Mouse (Mus musculus): ENCODE data around the gene Tsnax. TPM values are rescaled to one million over a fixed set of nuclear protein-coding genes. Genes with fewer than 3 reads are reported as not detected.

Tsnax gene
- polyA plus RNA-seq, 1 experiment from 2014 or later, result 128 TPM

DNA sequence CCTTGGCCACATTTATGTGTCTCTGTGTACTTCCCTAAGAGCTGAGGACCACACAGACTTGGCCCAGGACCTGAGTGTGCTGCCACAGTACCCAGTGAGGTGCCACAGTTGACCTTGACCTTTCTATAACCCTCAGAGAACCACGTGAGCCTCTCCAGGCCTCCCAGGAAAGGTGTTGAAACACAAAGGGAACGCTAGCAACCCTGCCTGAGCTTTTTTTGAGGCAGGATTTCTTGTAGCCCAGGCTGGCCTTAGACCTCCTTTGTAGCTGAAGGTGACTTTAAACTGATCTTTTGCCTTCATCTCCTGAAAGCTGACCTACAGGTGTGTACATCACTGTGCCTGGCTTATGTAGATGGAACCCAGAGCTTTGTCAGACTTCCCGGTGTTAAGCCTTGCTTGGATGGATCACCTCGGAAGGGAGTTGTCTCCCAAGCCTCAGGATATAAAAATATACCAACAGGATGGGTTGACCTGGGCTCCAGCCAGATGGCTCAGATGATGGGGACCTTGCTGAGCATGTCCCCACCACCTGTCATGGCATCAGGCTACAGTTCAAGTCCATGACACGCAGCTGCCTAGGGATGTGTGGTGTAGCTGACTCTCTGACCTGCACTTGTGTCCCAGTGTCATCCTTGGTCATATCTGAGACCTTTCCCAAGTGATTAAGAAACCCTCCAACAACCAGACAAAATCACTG, 36.4 kb downstream of the Tsnax start:
- Histone ChIP-seq H3K4me1 (peaks cover 11% of the 10 kb centered on the region), H3K27me3 (peaks cover 22% of the 10 kb centered on the region), H3K9ac (no peak overlapping the region), H3K4me2 (no peak overlapping the region), H3K27ac (no peak overlapping the region), H3K36me3 (ENCODE audit: poor library complexity, severe bottlenecking) (no peaks in the 10 kb centered on the region), H3K4me3 (no peak overlapping the region), H3K9me3 (replicated peaks) (no peaks in the 10 kb centered on the region)
- ATAC-seq, result no peak
- WGBS, result 63% methylated on average over 5 of the region's 5 CpGs

DNA sequence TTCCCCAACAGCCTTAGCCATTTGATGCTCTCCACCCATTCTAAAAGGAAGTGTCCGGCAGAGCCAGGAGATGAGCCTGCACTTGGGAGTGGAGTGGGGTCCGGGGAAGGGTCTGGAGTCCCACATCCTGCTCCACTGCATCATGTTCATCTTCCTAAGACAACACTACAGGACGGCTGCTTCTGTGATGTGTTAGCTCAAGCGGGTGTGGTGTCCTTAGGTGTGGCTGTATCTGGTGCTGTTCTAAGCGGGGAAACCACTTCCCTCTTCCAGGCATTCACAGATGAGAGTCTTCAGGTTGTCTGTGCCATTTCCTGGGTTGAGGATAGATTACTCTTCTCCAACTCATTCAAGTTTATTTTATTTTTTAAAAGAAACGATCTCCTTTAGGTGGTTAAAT, 37.0 kb downstream of the Tsnax start:
- Histone ChIP-seq H3K9ac (no peak overlapping the region), H3K27ac (no peak overlapping the region), H3K4me3 (no peak overlapping the region), H3K27me3 (peaks cover 28% of the 10 kb centered on the region), H3K9me3 (replicated peaks) (no peaks in the 10 kb centered on the region), H3K4me2 (no peak overlapping the region), H3K4me1 (peaks cover 15% of the 10 kb centered on the region), H3K36me3 (ENCODE audit: poor library complexity, severe bottlenecking) (no peaks in the 10 kb centered on the region)
- 89% methylated on average over 6 of the region's 6 CpGs for WGBS
- no peak for ATAC-seq

DNA sequence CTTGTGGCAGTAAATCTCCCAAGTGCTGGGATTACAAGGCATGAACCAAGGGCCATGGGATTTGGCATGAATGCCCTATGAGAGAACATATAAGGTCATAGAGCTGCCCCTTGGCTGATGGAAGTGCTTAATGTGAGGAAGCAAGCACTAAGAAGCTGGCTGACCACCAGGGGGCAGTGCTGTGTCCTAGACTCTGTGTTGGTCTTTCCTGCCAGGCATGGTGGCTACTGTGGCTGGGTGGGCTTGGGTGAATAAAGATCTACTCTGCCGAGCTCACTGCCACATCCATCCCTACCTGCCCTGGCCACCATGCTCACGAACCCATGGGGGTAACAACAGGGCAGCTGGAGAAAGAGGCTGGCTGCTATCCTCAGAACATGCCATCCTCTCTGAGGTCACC, 39.2 kb downstream of the Tsnax start:
- Histone ChIP-seq H3K4me3 (no peak overlapping the region), H3K9ac (no peak overlapping the region), H3K9me3 (replicated peaks) (no peaks in the 10 kb centered on the region), H3K4me2 (no peak overlapping the region), H3K4me1 (peaks cover 15% of the 10 kb centered on the region), H3K27me3 (peaks cover 39% of the 10 kb centered on the region), H3K27ac (no peak overlapping the region), H3K36me3 (ENCODE audit: poor library complexity, severe bottlenecking) (no peaks in the 10 kb centered on the region)
- 34% methylated on average over 2 of the region's 2 CpGs for WGBS
- ATAC-seq, result no peak

DNA sequence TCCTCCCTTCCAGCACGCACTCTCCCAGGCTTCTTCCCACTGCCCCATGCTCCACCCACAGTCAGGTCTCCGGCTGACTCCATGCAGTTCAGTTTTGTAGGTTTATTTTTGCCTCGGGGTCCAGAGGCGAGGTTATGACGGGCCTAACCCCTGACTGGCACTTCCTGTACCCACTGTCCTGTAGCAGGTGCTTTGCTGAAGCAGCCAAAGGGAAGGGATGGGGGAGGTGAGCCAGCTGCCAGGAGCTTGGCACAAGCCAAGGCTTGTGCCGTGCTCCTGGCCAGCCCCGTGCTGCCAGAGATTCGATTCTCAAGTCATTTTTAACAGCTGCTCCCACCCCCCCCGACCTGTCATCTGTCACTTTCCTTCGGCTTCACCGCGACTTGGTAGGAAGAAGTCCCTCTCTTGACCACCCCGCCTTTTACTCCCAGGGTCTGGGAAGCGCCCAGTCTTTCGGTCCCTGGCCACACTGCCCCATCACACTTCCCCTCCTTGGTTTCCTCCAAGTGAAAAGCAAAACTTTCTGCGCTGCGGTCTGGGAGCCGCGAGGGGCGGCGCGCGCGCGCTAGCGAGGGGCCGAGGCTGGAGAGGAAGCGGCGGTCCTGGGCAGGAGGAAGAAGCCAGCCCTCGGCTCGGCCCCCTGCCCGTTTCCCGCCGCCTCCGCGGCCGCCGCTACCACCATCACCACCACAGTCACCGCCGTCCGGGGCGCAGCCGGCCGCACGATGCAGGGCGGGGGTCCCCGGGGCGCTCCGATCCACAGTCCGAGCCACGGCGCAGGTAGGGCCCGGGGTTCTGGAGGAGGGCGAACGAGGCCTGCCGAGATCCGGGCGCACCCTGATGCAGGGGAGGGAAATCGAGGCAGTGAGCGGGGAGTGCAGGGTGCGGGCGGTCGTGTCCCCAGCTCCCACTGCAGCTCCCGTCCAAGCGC, 41.0 kb downstream of the Tsnax start, which contains the start of gene Disc1:
Disc1 (plus strand) TSS at position 691 of the 931 bp plus-strand sequence.
- Histone ChIP-seq H3K4me3 (peak within 1 kb of the TSS; percentile 53), H3K9me3 (replicated peaks) (no peaks in the 10 kb centered on the region), H3K4me2 (peak within 1 kb of the TSS; percentile 90), H3K36me3 (ENCODE audit: poor library complexity, severe bottlenecking) (no peaks in the 10 kb centered on the region), H3K9ac (peak within 1 kb of the TSS; percentile 68), H3K4me1 (peaks cover 15% of the 10 kb centered on the region), H3K27ac (no peak within 1 kb of the TSS), H3K27me3 (peaks cover 39% of the 10 kb centered on the region)
- ATAC-seq, result 0 out of 2 replicates have a peak, but pooled peaks have one; percentile 19
- 3% methylated on average over 53 of the region's 65 CpGs for WGBS

DNA sequence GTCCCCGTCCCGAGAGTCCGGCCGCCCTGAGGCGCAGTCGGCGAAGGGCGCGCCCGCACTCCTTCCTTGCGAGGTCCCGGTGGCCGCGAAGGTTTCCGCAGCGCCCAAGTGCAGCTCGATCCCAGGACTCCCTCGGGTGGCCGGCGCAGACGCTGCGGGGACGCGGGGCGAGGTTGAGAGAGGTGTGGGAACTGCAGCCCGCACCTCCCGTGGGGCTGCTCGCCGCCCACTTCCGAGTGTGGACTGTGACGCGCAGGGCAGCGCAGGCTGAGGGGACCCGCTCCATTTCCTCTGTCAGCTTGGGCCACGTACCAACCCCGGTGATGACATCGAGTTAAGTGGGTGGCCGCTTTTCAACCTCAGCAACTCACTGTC, 41.6 kb downstream of the Tsnax start:
- Histone ChIP-seq H3K9ac (peak overlapping the region; percentile 68), H3K27ac (no peak overlapping the region), H3K27me3 (peaks cover 39% of the 10 kb centered on the region), H3K36me3 (ENCODE audit: poor library complexity, severe bottlenecking) (no peaks in the 10 kb centered on the region), H3K4me1 (peaks cover 15% of the 10 kb centered on the region), H3K4me3 (peak overlapping the region; percentile 53), H3K4me2 (peak overlapping the region; percentile 90), H3K9me3 (replicated peaks) (no peaks in the 10 kb centered on the region)
- 0% methylated on average over 36 of the region's 38 CpGs for WGBS
- no peak for ATAC-seq

DNA sequence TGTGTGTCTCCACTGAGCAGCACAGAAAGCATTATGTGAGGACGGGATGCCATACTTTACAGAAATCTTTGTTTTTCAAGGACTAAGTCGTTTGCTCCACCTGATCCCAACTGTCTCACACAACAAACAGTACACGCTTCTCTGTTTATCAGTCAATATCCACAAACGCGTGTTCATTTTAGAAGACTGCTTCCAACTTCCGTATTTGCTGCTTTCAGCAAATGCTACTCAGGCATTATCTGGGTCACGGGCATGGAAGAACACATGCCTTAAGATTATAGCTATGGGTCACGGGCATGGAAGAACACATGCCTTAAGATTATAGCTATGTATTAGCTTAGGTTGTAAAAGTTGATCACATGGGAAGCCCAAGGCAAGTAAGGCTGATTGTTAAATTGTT, 48.1 kb downstream of the Tsnax start:
- no peak overlapping the region for H3K4me3 ChIP-seq
- WGBS, result 89% methylated on average over 8 of the region's 8 CpGs
- H3K4me2 ChIP-seq, result no peak overlapping the region
- no peaks in the 10 kb centered on the region for H3K36me3 ChIP-seq (ENCODE audit: poor library complexity, severe bottlenecking)
- no peaks in the 10 kb centered on the region for H3K4me1 ChIP-seq
- H3K27me3 ChIP-seq, result peaks cover under 1% of the 10 kb centered on the region
- H3K27ac ChIP-seq, result no peak overlapping the region
- ATAC-seq, result no peak
- no peak overlapping the region for H3K9ac ChIP-seq
- no peaks in the 10 kb centered on the region for H3K9me3 ChIP-seq (replicated peaks)

DNA sequence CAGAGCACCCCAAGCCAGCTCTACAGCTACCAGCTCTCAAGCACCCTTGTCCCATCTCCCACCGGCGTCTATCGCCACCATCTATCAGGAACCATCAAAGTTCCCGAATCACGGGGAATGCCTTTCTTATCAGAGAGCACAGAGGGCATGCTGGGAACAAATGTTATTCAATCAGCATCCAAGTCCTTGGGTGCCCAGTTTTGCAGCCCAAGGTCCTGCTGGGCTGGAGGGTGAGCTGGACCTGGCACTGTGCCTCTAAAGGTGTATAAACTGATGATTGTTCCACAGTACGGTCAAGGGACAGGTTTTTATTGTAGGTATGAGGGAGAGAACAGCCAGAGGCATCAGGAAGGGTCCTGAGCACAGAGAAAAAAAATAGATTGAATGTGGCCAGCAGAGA, 52.8 kb downstream of the Tsnax start:
- Histone ChIP-seq H3K27me3 (no peaks in the 10 kb centered on the region), H3K4me2 (no peak overlapping the region), H3K9me3 (replicated peaks) (no peaks in the 10 kb centered on the region), H3K27ac (no peak overlapping the region), H3K9ac (no peak overlapping the region), H3K36me3 (ENCODE audit: poor library complexity, severe bottlenecking) (no peaks in the 10 kb centered on the region), H3K4me3 (no peak overlapping the region), H3K4me1 (peaks cover 3% of the 10 kb centered on the region; the same call in 1 of the 2 replicates)
- WGBS, result 91% methylated on average over 6 of the region's 6 CpGs
- no peak for ATAC-seq

DNA sequence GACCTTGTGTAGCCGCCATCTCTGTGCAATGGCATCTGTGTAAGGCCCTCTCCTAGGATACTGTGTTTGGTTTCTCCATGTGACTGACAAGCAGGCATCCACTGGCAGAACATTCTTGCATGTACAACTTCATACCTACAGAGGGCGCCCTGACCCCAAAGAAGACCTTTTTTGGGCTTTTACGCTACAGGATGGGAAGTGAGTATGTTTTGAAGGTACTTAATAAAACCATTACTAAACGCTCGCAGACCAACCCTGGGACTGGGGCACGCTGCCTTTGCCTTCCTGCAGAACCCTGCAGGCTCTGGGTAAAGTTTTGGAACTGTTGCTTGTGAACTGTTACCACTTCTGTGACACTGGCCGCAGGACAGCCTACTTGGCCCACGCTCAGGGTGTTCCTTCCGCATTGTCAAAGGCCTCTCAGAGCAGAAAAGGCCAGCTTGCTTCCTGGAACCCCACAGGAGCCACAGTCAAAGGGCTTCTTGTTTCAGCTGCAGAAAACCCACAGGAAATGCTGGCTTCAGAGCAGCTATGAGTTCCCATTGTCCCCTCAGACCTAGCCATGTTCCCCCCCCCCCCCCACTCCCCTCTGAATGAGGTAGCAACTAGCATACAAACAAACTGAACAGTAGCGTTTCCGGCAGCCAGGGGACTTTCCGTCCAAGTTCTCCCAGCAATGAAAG, 54.3 kb downstream of the Tsnax start:
- no peaks in the 10 kb centered on the region for H3K36me3 ChIP-seq (ENCODE audit: poor library complexity, severe bottlenecking)
- WGBS, result 39% methylated on average over 12 of the region's 12 CpGs
- no peak overlapping the region for H3K4me2 ChIP-seq
- ATAC-seq, result peak; percentile 45; the same call in 1 of the 2 replicates
- no peak overlapping the region for H3K4me3 ChIP-seq
- no peak overlapping the region for H3K9ac ChIP-seq
- H3K27ac ChIP-seq, result peak overlapping the region; percentile 35; the same call in 1 of the 2 replicates
- peaks cover 3% of the 10 kb centered on the region; the same call in 1 of the 2 replicates for H3K4me1 ChIP-seq
- no peaks in the 10 kb centered on the region for H3K27me3 ChIP-seq
- H3K9me3 ChIP-seq (replicated peaks), result no peaks in the 10 kb centered on the region

DNA sequence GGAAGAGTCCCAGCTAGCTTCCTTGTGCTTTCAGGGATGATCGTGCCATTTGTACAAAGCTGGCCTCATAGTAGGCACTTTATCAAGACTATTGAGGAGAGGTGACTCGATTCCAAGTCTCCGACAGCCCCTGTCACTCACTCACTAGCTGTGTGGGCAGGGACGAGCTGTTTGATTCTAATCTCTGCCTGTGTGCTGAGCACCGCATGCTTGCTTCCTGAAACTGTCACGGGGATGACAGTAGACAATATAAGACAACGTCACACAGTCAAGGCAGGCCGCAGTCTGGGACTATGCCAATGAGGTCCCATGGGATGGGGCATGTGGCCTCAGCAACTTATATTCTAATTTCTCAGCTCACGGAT, 54.8 kb downstream of the Tsnax start:
- no peak overlapping the region for H3K9ac ChIP-seq
- H3K9me3 ChIP-seq (replicated peaks), result no peaks in the 10 kb centered on the region
- H3K36me3 ChIP-seq (ENCODE audit: poor library complexity, severe bottlenecking), result no peaks in the 10 kb centered on the region
- no peaks in the 10 kb centered on the region for H3K27me3 ChIP-seq
- H3K27ac ChIP-seq, result no peak overlapping the region
- no peak for ATAC-seq
- H3K4me1 ChIP-seq, result peaks cover 3% of the 10 kb centered on the region; the same call in 1 of the 2 replicates
- H3K4me2 ChIP-seq, result no peak overlapping the region
- WGBS, result 82% methylated on average over 9 of the region's 9 CpGs
- H3K4me3 ChIP-seq, result no peak overlapping the region

DNA sequence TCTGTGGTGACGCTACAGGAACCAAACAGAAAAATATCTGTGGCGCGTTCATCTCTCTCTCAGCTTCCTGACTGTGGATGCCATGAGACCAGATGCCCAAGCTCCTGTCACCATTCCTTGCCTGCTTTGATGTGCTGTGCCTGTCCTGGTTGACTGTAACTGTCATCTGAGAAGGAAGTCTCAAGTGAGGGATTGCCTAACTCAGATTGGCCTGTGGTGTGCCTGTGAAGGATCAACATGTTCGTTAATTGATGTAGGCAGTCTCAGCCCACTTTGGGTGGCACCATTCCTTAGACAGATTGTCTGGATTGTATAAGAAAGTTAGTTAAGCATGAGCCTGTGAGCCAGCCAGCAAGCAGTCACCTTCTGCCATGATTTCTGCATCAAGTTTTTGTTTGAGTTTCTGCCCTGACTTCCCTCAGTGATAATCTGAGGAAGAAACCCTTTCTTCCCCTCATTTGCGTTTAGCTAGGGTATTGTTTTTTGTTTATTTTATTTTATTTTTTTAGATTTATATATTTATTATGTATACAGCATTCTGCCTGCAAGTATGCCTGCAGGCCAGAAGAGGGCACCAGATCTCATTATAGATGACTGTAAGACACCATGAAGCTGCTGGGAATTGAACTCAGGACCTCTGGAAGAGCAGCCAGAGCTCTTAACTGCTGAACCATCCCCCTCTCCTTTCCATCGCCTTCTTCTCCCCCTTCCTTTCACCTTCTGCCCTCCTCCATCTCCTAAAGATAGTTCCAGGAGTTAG, 55.5 kb downstream of the Tsnax start:
- Histone ChIP-seq H3K27ac (no peak overlapping the region), H3K4me2 (no peak overlapping the region), H3K9ac (no peak overlapping the region), H3K27me3 (no peaks in the 10 kb centered on the region), H3K4me3 (no peak overlapping the region), H3K36me3 (ENCODE audit: poor library complexity, severe bottlenecking) (no peaks in the 10 kb centered on the region), H3K9me3 (replicated peaks) (no peaks in the 10 kb centered on the region), H3K4me1 (peaks cover 3% of the 10 kb centered on the region; the same call in 1 of the 2 replicates)
- WGBS, result 83% methylated on average over 6 of the region's 6 CpGs
- no peak for ATAC-seq

DNA sequence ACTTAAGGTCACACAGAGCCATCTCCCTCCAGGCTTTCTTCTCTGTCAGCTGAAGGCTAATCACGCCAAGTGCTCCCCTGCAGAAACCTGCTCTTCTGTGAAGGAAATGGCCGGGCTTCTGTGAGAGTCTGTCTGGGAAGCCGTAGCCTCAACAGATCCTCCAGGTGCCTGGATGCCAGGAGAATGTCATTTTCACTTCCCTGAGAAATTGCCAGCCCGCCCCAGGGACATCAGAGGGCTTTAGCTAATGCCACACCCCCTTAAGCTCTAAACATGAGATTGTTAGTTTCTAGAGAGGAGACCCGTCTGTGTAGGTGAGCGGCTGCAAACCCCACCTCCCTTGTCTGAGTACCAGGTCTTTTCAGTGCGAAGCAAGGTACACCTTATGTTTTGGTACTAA, 56.5 kb downstream of the Tsnax start:
- Histone ChIP-seq H3K27me3 (no peaks in the 10 kb centered on the region), H3K9ac (no peak overlapping the region), H3K4me2 (no peak overlapping the region), H3K9me3 (replicated peaks) (no peaks in the 10 kb centered on the region), H3K36me3 (ENCODE audit: poor library complexity, severe bottlenecking) (no peaks in the 10 kb centered on the region), H3K27ac (no peak overlapping the region), H3K4me1 (peaks cover 3% of the 10 kb centered on the region; the same call in 1 of the 2 replicates), H3K4me3 (no peak overlapping the region)
- ATAC-seq, result no peak
- 75% methylated on average over 7 of the region's 7 CpGs for WGBS
